Mouse (Mus musculus) erythroblast, embryonic 14.5 days (primary cell): ENCODE results near the gene Rhbg.

Source experiments
- GATA1 ChIP-seq: IDR thresholded peaks from 2 replicates; pipeline ENCODE4 v1.6.1; 2012; ENCODE audit warnings: low read length, inconsistent platforms, mixed read lengths
- TAL1 ChIP-seq: IDR thresholded peaks from 3 replicates; pipeline ENCODE4 v1.6.1; 2012; ENCODE audit warnings: low read length, inconsistent platforms, mixed read lengths

GRCm38 (mm10) chr3:88244071-88244470, 10.4 kb downstream of the Rhbg start:
- no peak for TF ChIP-seq GATA1
- no peak for TF ChIP-seq TAL1
